Mouse (Mus musculus) myocyte (in vitro differentiated cells): ENCODE results near the gene Ccdc66. TPM values are rescaled to one million over a fixed set of nuclear protein-coding genes. Genes with fewer than 3 reads are reported as not detected.

ENCODE experiments used
- H3K27me3 ChIP-seq: one replicate; pipeline ENCODE4 v1.6.1; 2011; ENCODE audit not compliant: control insufficient read depth, insufficient read depth, insufficient read length
- H3K36me3 ChIP-seq: one replicate; pipeline ENCODE4 v1.6.1; 2011; ENCODE audit not compliant: control insufficient read depth, insufficient read depth
- H3K4me2 ChIP-seq: one replicate; pipeline ENCODE4 v1.6.1; 2011; ENCODE audit warnings: low read depth, control low read depth
- H3K4me3 ChIP-seq: one replicate; pipeline ENCODE4 v1.5.1; 2011; ENCODE audit warnings: mild to moderate bottlenecking, control low read depth, moderate library complexity
- H3K79me2 ChIP-seq: one replicate; pipeline ENCODE4 v1.6.1; 2011; ENCODE audit not compliant: control insufficient read depth, insufficient read depth
- H3ac ChIP-seq: one replicate; pipeline ENCODE4 v1.6.1; 2011; ENCODE audit not compliant: control insufficient read depth, insufficient read length
- CEBPB ChIP-seq: IDR thresholded peaks from 2 replicates; pipeline ENCODE4 v1.6.1; 2011; ENCODE audit warnings: mild to moderate bottlenecking, moderate library complexity; ENCODE audit not compliant: poor library complexity, insufficient read depth, severe bottlenecking
- E2F4 ChIP-seq: IDR thresholded peaks from one replicate; pipeline ENCODE4 v1.6.1; 2011; ENCODE audit warnings: mild to moderate bottlenecking, control low read depth, moderate library complexity; ENCODE audit not compliant: insufficient read depth
- MAX ChIP-seq: IDR thresholded peaks from one replicate; pipeline ENCODE4 v1.6.1; 2011; ENCODE audit warnings: low read depth, mild to moderate bottlenecking, control low read depth
- MYOD1 ChIP-seq, 3 experiments: IDR thresholded peaks; one replicate each; pipeline ENCODE4 v1.6.1; 2011; ENCODE audit warnings: control low read depth in 2 of 3, low read depth in 2 of 3, mild to moderate bottlenecking in 2 of 3, moderate library complexity in 1 of 3; ENCODE audit not compliant: insufficient read length in 2 of 3, control insufficient read depth in 1 of 3
- MYOG ChIP-seq, 3 experiments: IDR thresholded peaks; one replicate each; pipeline ENCODE4 v1.6.1; 2011; ENCODE audit warnings: control low read depth in 2 of 3, low read depth in 2 of 3, mild to moderate bottlenecking in 2 of 3; ENCODE audit not compliant: insufficient read length in 2 of 3, control insufficient read depth in 1 of 3, insufficient read depth in 1 of 3
- POLR2A ChIP-seq: IDR thresholded peaks from one replicate; pipeline ENCODE4 v1.6.1; 2011; ENCODE audit warnings: low read depth, mild to moderate bottlenecking, control low read depth, moderate library complexity; ENCODE audit not compliant: insufficient read length
- POLR2AphosphoS2 ChIP-seq: IDR thresholded peaks from one replicate; pipeline ENCODE4 v1.6.1; 2011; ENCODE audit warnings: low read depth, control low read depth; ENCODE audit not compliant: insufficient read length
- REST ChIP-seq: IDR thresholded peaks from one replicate; pipeline ENCODE4 v1.6.1; 2011; ENCODE audit warnings: mild to moderate bottlenecking, control low read depth, moderate library complexity; ENCODE audit not compliant: insufficient read depth, insufficient read length
- SRF ChIP-seq: IDR thresholded peaks from one replicate; pipeline ENCODE4 v1.6.1; 2011; ENCODE audit warnings: low read depth; ENCODE audit not compliant: control insufficient read depth, insufficient read length
- TCF12 ChIP-seq: IDR thresholded peaks from one replicate; pipeline ENCODE4 v1.6.1; 2011; ENCODE audit warnings: mild to moderate bottlenecking, control low read depth; ENCODE audit not compliant: poor library complexity, insufficient read depth, severe bottlenecking
- TCF3 ChIP-seq: IDR thresholded peaks from one replicate; pipeline ENCODE4 v1.6.1; 2011; ENCODE audit warnings: low read depth, control low read depth; ENCODE audit not compliant: insufficient read length
- USF1 ChIP-seq: IDR thresholded peaks from one replicate; pipeline ENCODE4 v1.6.1; 2011; ENCODE audit warnings: low read depth, mild to moderate bottlenecking, control low read depth, moderate library complexity
- polyA plus RNA-seq: library from polyadenylated mRNA; unstranded; fragments of >200 nt; fragmentation: generic; extraction: Trizol; gene quantifications from one replicate; pipeline ENCODE4 v1.2.1, GENCODE M21; 2012; ENCODE audit warnings: missing spikeins

The Ccdc66 gene
- polyA plus RNA-seq = 3.4 TPM

DNA sequence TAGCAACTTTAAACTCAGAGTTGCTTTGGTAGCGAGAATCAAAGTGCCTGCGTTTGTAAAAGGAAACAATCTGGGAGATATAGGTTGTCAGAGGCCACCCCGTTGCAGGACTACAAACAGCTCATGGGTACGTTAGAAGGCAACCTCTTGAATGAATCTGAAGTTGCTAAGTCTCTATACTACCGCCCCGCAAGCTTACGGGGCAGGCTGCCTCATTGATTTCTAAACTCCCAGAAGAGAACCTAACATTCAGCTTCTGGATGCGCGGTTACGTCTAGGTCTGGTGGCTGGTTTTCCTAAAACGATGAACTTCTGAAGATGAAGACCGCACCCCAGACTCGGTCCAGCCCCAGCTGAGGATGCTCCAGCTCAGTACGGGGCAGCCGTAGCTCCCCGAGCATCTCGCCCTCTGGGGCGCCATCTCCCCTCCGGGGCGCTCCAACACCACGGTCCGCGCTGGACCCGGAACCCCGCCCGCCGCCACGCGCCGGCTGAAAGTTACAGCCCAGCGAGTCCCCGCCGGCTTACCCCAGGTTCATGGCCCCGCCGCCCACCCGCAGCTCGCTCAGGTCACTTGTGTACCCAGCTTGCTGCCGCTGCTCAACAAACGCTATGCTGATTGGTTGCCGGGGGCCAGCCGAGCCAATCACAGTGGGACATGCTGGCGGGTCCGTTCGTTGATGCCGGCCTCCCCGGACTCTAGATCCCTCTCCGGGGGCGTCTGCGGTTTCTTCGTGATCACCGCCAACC is at the start of gene Ccdc66:
TSS of gene Ccdc66 (minus strand) at position 567 of the 750 bp plus-strand sequence.
- H3K79me2 ChIP-seq = peaks cover 9% of the 10 kb centered on the region
- peak within 1 kb of the TSS; percentile 70 for H3K4me3 ChIP-seq
- H3K36me3 ChIP-seq = peaks cover 10% of the 10 kb centered on the region
- no peaks in the 10 kb centered on the region for H3K27me3 ChIP-seq
- TF ChIP-seq POLR2AphosphoS2 = peak; percentile 71
- TF ChIP-seq POLR2A = peak; percentile 80
- no peak for TF ChIP-seq REST
- H3ac ChIP-seq = peak within 1 kb of the TSS; percentile 61
- peak within 1 kb of the TSS; percentile 97 for H3K4me2 ChIP-seq

DNA sequence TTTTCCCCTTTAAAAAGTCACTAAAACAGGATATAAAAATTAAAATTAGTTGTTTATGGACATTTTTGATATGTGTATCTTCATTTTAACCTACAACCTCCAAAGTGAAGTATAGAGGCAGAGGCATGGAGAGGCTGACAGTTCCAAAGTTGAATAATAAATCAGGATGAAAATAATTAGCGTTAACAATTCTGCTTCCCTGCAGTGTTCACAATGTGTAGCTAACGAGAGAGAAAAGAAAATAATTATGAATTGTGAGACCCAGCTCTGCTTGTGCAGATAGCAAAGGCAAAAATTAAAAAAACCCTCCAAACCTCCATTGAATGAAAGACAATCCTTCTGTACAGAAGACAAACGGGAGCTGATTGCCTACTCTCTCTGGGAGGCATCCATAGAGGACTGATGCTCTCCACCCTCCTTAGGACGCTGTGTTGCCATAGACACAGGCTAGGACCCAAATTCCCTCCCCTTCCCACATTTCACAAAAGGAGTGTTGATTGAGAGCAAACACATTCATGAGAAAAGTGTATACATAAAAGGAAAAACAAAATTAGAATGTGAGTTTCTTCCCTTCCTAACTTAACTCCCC is 35.7 kb upstream of the Ccdc66 start:
- Histone ChIP-seq H3K36me3 (no peaks in the 10 kb centered on the region), H3K4me2 (no peak overlapping the region), H3K79me2 (no peaks in the 10 kb centered on the region), H3K4me3 (no peak overlapping the region), H3ac (no peak overlapping the region), H3K27me3 (no peaks in the 10 kb centered on the region)
- TF ChIP-seq SRF = no peak
- TF ChIP-seq CEBPB = no peak
- TF ChIP-seq USF1 = no peak
- TF ChIP-seq MAX = no peak
- TF ChIP-seq REST = no peak
- no peak for TF ChIP-seq TCF12
- no peak for TF ChIP-seq POLR2AphosphoS2
- TF ChIP-seq MYOD1 (IDR thresholded peaks at IDR 0.05; ENCODE audit: control insufficient read depth in 1 of 3, insufficient read length in 2 of 3, low read depth in 2 of 3) = no peak
- TF ChIP-seq TCF3 = no peak
- no peak for TF ChIP-seq MYOG (IDR thresholded peaks at IDR 0.05; ENCODE audit: control insufficient read depth in 1 of 3, insufficient read depth in 1 of 3, insufficient read length in 2 of 3, low read depth in 2 of 3)
- no peak for TF ChIP-seq POLR2A
- TF ChIP-seq E2F4 = no peak

DNA sequence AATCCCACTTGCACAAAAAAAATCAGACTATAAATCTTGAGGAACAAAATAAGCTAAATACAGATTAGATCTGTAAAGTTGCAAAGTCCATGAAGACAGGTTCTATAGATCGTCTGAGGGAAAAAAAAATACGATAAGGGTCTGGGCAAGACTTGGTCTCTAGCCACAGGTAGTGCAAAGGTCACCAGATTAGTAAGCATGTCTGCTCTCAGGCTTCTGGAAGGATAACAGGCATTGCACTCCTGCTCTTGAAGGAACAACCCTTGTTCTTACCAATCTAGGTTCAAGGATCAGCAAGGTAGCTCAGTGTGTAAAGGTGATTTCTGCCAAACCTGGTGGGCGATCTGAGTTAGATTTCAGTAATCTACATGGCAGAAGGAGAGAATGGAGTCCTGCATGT is 28.2 kb upstream of the Ccdc66 start:
- no peaks in the 10 kb centered on the region for H3K36me3 ChIP-seq
- TF ChIP-seq TCF3 (no peak), MYOD1 (IDR thresholded peaks at IDR 0.05; ENCODE audit: control insufficient read depth in 1 of 3, insufficient read length in 2 of 3, low read depth in 2 of 3) (no peak), MAX (no peak), TCF12 (no peak), SRF (no peak), CEBPB (no peak), POLR2A (no peak), USF1 (no peak), MYOG (IDR thresholded peaks at IDR 0.05; ENCODE audit: control insufficient read depth in 1 of 3, insufficient read depth in 1 of 3, insufficient read length in 2 of 3, low read depth in 2 of 3) (no peak), POLR2AphosphoS2 (no peak), REST (no peak), E2F4 (no peak)
- H3K27me3 ChIP-seq = no peaks in the 10 kb centered on the region
- no peaks in the 10 kb centered on the region for H3K79me2 ChIP-seq
- no peak overlapping the region for H3K4me3 ChIP-seq
- no peak overlapping the region for H3K4me2 ChIP-seq
- no peak overlapping the region for H3ac ChIP-seq

DNA sequence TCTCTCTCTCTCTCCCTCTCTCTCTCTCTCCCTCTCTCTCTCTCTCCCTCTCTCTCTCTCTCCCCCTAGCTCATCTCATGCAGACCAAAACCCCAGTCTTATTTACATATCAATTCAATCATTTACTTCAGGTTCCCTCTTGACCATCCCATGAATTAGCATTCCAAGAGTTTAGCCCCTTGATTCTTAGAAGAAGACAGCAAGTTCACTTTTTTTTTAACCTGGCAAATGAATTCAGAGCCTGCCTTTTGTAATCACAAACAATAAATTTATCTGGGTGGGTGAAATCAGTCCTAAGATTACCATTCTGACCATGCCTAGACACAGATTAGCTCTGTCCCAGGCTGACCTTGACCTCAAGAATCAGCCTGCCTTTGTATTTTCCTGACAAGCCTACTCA is 16.3 kb upstream of the Ccdc66 start:
- Histone ChIP-seq H3K4me3 (no peak overlapping the region), H3K36me3 (no peaks in the 10 kb centered on the region), H3K79me2 (no peaks in the 10 kb centered on the region), H3K4me2 (no peak overlapping the region), H3K27me3 (no peaks in the 10 kb centered on the region), H3ac (no peak overlapping the region)
- TF ChIP-seq TCF12 = no peak
- TF ChIP-seq MYOD1 (IDR thresholded peaks at IDR 0.05; ENCODE audit: control insufficient read depth in 1 of 3, insufficient read length in 2 of 3, low read depth in 2 of 3) = no peak
- no peak for TF ChIP-seq POLR2A
- no peak for TF ChIP-seq POLR2AphosphoS2
- no peak for TF ChIP-seq MAX
- no peak for TF ChIP-seq E2F4
- no peak for TF ChIP-seq CEBPB
- no peak for TF ChIP-seq SRF
- no peak for TF ChIP-seq REST
- no peak for TF ChIP-seq USF1
- TF ChIP-seq TCF3 = no peak
- no peak for TF ChIP-seq MYOG (IDR thresholded peaks at IDR 0.05; ENCODE audit: control insufficient read depth in 1 of 3, insufficient read depth in 1 of 3, insufficient read length in 2 of 3, low read depth in 2 of 3)
